Mouse (Mus musculus): ENCODE results near the gene Brox. TPM values are rescaled to one million over a fixed set of nuclear protein-coding genes. Genes with fewer than 3 reads are reported as not detected.

The Brox gene
- total and polyA plus RNA-seq, 3 experiments = 5.4 to 85.9 (median 81.9) TPM

DNA sequence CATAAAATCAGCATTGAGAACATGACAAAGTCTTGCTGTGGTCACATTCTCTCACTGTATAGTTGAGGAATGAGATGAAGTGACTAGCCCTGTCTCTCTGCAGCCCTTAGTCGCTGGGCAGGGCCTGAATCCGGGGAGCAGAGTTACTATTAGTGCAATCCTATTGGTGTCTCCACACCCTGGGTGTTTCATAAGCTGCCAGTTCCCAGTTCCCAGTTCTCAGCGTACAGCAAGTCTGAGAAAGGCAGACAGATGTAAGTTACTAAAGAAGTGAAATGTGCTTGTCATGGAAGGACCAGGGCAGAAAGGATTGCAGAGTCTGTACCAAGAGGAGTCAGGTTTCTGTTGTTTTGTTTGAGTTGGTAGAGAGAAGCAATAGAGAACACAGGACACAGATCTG lies 10.5 kb upstream of the Brox start:
- ATAC-seq (ENCODE audit: extremely low read depth, insufficient number of reproducible peaks, low FRiP score, poor library complexity, severe bottlenecking) (no peak), DNase-seq (ENCODE audit: low spot score) (no peak)
- no peaks in the 10 kb centered on the region for H3K4me1 ChIP-seq (ENCODE audit: insufficient read depth, low read depth, low read length)
- no peaks in the 10 kb centered on the region for H3K27me3 ChIP-seq (ENCODE audit: insufficient read depth, low read length)
- H3K4me3 ChIP-seq (ENCODE audit: low read depth, low read length) = no peak overlapping the region
- no peaks in the 10 kb centered on the region for H3K9me3 ChIP-seq (replicated peaks)
- no peak for TF ChIP-seq TAL1 (conservative IDR thresholded peaks at IDR 0.05; ENCODE audit: low read depth, low read length)
- no peak for TF ChIP-seq GATA2 (IDR thresholded peaks at IDR 0.05; ENCODE audit: borderline replicate concordance, low read depth, low read length)
- TF ChIP-seq POLR2AphosphoS5 (IDR thresholded peaks at IDR 0.05; ENCODE audit: insufficient replicate concordance, low read depth, low read length) = no peak
- no peak for TF ChIP-seq GATA1 (IDR thresholded peaks at IDR 0.05; ENCODE audit: borderline replicate concordance, low read length)
- TF ChIP-seq CTCF (IDR thresholded peaks at IDR 0.05; ENCODE audit: low read depth, low read length) = no peak
- H3K36me3 ChIP-seq (replicated peaks) = peaks cover 43% of the 10 kb centered on the region

DNA sequence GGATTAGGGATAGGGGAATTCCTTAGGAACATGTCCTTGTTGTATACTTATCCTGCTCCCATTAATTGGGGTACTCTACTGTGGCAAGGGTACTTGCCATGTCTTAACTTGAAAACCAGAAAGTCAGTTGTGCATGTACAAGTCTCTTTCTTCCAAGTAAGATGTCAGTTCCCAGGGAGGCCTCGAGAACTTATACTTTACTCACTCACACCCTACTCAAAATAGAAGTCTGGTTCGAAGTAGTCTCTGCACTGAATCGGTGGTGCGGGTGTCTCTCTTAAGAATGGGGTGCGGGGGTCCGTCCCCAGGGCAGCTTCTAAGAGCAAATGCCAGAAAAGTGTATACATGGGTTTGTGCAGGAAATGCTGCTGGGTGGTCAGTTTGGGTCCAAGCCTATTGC lies 2.1 kb upstream of the Brox start:
- TF ChIP-seq TAL1 (conservative IDR thresholded peaks at IDR 0.05; ENCODE audit: low read depth, low read length) (no peak), POLR2AphosphoS5 (IDR thresholded peaks at IDR 0.05; ENCODE audit: insufficient replicate concordance, low read depth, low read length) (no peak), CTCF (IDR thresholded peaks at IDR 0.05; ENCODE audit: low read depth, low read length) (no peak), GATA1 (IDR thresholded peaks at IDR 0.05; ENCODE audit: borderline replicate concordance, low read length) (no peak), GATA2 (IDR thresholded peaks at IDR 0.05; ENCODE audit: borderline replicate concordance, low read depth, low read length) (no peak)
- H3K9me3 ChIP-seq (replicated peaks) = no peaks in the 10 kb centered on the region
- no peak overlapping the region for H3K4me3 ChIP-seq (ENCODE audit: low read depth, low read length)
- peak; percentile 100 for DNase-seq (ENCODE audit: low spot score)
- no peaks in the 10 kb centered on the region for H3K27me3 ChIP-seq (ENCODE audit: insufficient read depth, low read length)
- peaks cover 8% of the 10 kb centered on the region; the same call in 1 of the 2 replicates for H3K4me1 ChIP-seq (ENCODE audit: insufficient read depth, low read depth, low read length)
- peaks cover 2% of the 10 kb centered on the region for H3K36me3 ChIP-seq (replicated peaks)
- ATAC-seq (ENCODE audit: extremely low read depth, insufficient number of reproducible peaks, low FRiP score, poor library complexity, severe bottlenecking) = no peak

DNA sequence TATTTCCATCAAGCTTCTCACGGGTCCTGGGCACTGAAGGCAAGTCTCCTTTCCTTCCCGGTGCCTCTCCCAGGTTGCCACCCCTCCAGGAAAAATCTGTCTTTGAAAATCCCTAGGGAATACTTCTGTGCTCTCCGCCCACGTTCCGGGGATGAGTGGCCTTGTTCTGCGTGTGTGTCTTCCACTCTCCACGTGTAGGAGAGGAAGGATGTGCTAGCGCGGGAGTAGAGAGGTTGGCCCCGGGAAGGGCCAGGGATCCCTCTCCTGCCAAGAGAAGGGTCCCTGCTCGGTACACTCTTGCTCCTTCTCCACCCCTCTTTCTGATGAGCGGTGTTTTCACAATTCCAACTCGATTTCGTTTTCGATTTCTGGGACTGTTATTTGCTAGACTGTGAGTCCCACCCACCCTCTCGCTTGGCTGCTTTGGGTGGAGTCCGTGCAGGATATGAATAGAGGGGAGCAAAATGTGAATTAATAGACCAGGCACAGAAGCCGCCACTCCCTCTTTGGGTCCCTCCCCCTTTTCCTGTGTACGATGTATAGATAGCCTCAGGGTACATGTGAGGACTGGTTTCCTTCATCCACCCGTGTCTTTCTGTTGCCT lies 919 bp upstream of the Brox start:
- Histone ChIP-seq H3K4me1 (ENCODE audit: insufficient read depth, low read depth, low read length) (peaks cover 8% of the 10 kb centered on the region; the same call in 1 of the 2 replicates), H3K4me3 (ENCODE audit: low read depth, low read length) (peak overlapping the region; percentile 74), H3K27me3 (ENCODE audit: insufficient read depth, low read length) (no peaks in the 10 kb centered on the region), H3K9me3 (replicated peaks) (no peaks in the 10 kb centered on the region), H3K36me3 (replicated peaks) (peaks cover 14% of the 10 kb centered on the region)
- TF ChIP-seq CTCF (IDR thresholded peaks at IDR 0.05; ENCODE audit: low read depth, low read length) = no peak
- no peak for TF ChIP-seq GATA1 (IDR thresholded peaks at IDR 0.05; ENCODE audit: borderline replicate concordance, low read length)
- no peak for TF ChIP-seq POLR2AphosphoS5 (IDR thresholded peaks at IDR 0.05; ENCODE audit: insufficient replicate concordance, low read depth, low read length)
- no peak for TF ChIP-seq TAL1 (conservative IDR thresholded peaks at IDR 0.05; ENCODE audit: low read depth, low read length)
- TF ChIP-seq GATA2 (IDR thresholded peaks at IDR 0.05; ENCODE audit: borderline replicate concordance, low read depth, low read length) = no peak
- ATAC-seq (ENCODE audit: extremely low read depth, insufficient number of reproducible peaks, low FRiP score, poor library complexity, severe bottlenecking) (peak; percentile 60), DNase-seq (ENCODE audit: low spot score) (peak; percentile 48)

DNA sequence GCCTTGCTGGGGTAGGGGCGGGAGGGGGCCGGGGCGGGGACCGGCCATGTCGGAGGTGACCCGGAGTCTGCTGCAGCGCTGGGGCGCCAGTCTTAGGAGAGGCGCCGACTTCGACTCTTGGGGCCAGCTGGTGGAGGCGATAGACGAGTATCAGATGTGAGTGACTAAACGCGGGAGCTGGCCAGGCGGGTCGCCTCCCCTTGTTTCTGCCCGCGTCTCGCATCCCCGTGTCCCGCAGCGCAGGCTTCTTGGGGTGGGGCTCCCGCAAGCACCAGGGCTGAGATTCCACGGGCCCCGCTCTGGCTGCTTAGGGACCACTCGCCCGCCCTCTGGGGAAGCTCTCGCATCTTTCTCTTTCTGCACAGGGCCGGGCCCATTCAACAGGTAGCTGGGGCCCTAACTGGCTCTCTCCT lies 410 bp upstream of the Brox start:
- Histone ChIP-seq H3K27me3 (ENCODE audit: insufficient read depth, low read length) (no peaks in the 10 kb centered on the region), H3K9me3 (replicated peaks) (no peaks in the 10 kb centered on the region), H3K36me3 (replicated peaks) (peaks cover 19% of the 10 kb centered on the region), H3K4me1 (ENCODE audit: insufficient read depth, low read depth, low read length) (peaks cover 8% of the 10 kb centered on the region; the same call in 1 of the 2 replicates), H3K4me3 (ENCODE audit: low read depth, low read length) (peak overlapping the region; percentile 74)
- no peak for ATAC-seq (ENCODE audit: extremely low read depth, insufficient number of reproducible peaks, low FRiP score, poor library complexity, severe bottlenecking)
- TF ChIP-seq POLR2AphosphoS5 (IDR thresholded peaks at IDR 0.05; ENCODE audit: insufficient replicate concordance, low read depth, low read length) (no peak), GATA1 (IDR thresholded peaks at IDR 0.05; ENCODE audit: borderline replicate concordance, low read length) (no peak), TAL1 (conservative IDR thresholded peaks at IDR 0.05; ENCODE audit: low read depth, low read length) (no peak), CTCF (IDR thresholded peaks at IDR 0.05; ENCODE audit: low read depth, low read length) (no peak), GATA2 (IDR thresholded peaks at IDR 0.05; ENCODE audit: borderline replicate concordance, low read depth, low read length) (no peak)
- peak; percentile 35 for DNase-seq (ENCODE audit: low spot score)

DNA sequence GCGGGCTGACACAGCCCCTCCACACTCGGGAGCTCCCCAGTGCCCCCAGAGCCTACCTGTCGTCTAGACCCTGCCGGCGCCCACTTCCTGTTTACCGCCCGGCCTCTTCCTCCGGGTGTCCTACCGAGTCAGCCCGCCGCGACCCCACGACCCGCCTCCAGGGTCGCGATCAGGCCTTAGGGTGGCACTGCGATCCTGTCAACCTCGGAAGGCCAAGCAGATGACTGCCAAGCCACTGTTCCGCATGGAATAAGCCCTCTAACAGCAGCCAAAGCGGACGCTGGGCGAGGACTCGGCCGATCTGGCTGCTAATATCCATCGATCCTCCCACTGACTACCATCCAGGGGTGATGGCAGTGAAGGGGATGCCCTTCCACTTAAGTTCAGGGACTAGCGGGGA lies 604 bp downstream of the Brox start, which contains the start of gene Aida:
Gene Aida (plus strand): TSS at position 126 of the 400 bp plus-strand sequence.
- TF ChIP-seq CTCF (IDR thresholded peaks at IDR 0.05; ENCODE audit: low read depth, low read length) = no peak
- TF ChIP-seq GATA1 (IDR thresholded peaks at IDR 0.05; ENCODE audit: borderline replicate concordance, low read length) = no peak
- no peak for TF ChIP-seq TAL1 (conservative IDR thresholded peaks at IDR 0.05; ENCODE audit: low read depth, low read length)
- no peak for TF ChIP-seq POLR2AphosphoS5 (IDR thresholded peaks at IDR 0.05; ENCODE audit: insufficient replicate concordance, low read depth, low read length)
- no peak for TF ChIP-seq GATA2 (IDR thresholded peaks at IDR 0.05; ENCODE audit: borderline replicate concordance, low read depth, low read length)
- H3K36me3 ChIP-seq (replicated peaks) = peaks cover 28% of the 10 kb centered on the region
- peak; percentile 67 for DNase-seq (ENCODE audit: low spot score)
- ATAC-seq (ENCODE audit: extremely low read depth, insufficient number of reproducible peaks, low FRiP score, poor library complexity, severe bottlenecking) = peak; percentile 5; the same call in 1 of the 2 replicates
- H3K4me3 ChIP-seq (ENCODE audit: low read depth, low read length) = peak within 1 kb of the TSS; percentile 74
- H3K9me3 ChIP-seq (replicated peaks) = no peaks in the 10 kb centered on the region
- H3K4me1 ChIP-seq (ENCODE audit: insufficient read depth, low read depth, low read length) = peaks cover 8% of the 10 kb centered on the region; the same call in 1 of the 2 replicates
- no peaks in the 10 kb centered on the region for H3K27me3 ChIP-seq (ENCODE audit: insufficient read depth, low read length)

DNA sequence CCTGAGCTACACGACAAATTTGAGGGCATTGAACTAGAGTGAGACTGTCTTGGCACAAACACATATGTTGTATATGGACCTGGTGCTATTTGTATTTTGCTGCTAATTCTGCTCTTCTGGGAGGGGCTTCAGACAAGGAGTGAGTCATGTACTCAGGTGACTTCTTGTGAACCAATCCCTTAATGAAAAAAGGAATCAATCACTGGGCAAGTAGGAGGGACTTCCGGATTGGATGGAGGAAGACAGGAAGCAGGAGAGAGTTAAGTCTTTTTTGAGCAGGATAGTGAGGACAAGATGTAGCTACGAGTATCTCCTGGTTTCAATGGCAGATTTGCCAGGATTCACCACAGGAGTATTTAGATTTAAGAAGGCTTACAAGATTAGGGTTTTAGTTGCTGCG lies 7.5 kb downstream of the Brox start:
- H3K4me1 ChIP-seq (ENCODE audit: insufficient read depth, low read depth, low read length) = no peaks in the 10 kb centered on the region
- peaks cover 93% of the 10 kb centered on the region for H3K36me3 ChIP-seq (replicated peaks)
- no peak for DNase-seq (ENCODE audit: low spot score)
- H3K27me3 ChIP-seq (ENCODE audit: insufficient read depth, low read length) = no peaks in the 10 kb centered on the region
- ATAC-seq (ENCODE audit: extremely low read depth, insufficient number of reproducible peaks, low FRiP score, poor library complexity, severe bottlenecking) = no peak
- TF ChIP-seq TAL1 (conservative IDR thresholded peaks at IDR 0.05; ENCODE audit: low read depth, low read length) (no peak), CTCF (IDR thresholded peaks at IDR 0.05; ENCODE audit: low read depth, low read length) (no peak), POLR2AphosphoS5 (IDR thresholded peaks at IDR 0.05; ENCODE audit: insufficient replicate concordance, low read depth, low read length) (no peak), GATA1 (IDR thresholded peaks at IDR 0.05; ENCODE audit: borderline replicate concordance, low read length) (no peak), GATA2 (IDR thresholded peaks at IDR 0.05; ENCODE audit: borderline replicate concordance, low read depth, low read length) (no peak)
- H3K4me3 ChIP-seq (ENCODE audit: low read depth, low read length) = no peak overlapping the region
- H3K9me3 ChIP-seq (replicated peaks) = no peaks in the 10 kb centered on the region
